Comparison of ENCODE assay signal across 10 mouse cellular contexts in the genomic region with DNA sequence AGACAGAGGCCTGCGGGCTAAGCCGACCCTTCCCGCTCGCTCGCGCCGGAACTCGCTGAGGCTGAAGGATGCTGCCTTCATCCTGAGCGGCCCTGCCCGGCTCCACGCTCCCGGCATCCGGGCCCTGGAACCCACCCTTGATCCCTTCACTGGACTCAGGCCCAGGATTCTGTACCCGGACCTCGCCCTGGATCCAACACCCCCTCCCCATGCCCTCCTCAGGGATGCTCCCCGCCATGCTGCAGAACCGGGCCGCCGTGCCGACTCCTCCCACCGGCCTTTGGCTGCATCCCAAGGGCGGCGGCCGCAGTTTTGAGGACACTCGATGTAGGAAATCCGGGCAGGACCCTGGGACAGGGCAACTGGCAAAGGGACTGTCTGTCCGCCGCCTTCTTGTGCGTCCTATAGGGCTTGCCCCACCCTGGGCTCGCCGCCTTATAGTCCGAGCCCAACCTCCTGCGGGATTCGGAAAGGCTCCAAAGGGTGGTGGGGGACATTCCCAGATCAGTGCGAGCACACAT. TPM values are rescaled to one million over a fixed set of nuclear protein-coding genes. Genes with fewer than 3 reads are reported as not detected.
A peak's percentile ranks its signal among the peaks of the same experiment; 100 is the strongest.
DNase-seq lines count a peak whose midpoint lies in the region; ATAC-seq and TF ChIP-seq lines count a peak whose summit lies in the region.
"Had no signal": no experiment of that assay in that cellular context is flagged by ENCODE, and none has a peak within 500 bp of the region (broad histone marks: within the 10 kb centered on the region; RNA-seq: fewer than 3 reads in every experiment).

No protein-coding gene starts in this region.

- under 1% methylated on average over 35 of the region's 35 CpGs for WGBS in cerebellum, adult 2 months
- WGBS in forebrain, postnatal 0 days = 1% methylated on average over 35 of the region's 35 CpGs
- WGBS in hindbrain, embryonic 15.5 days = 0% methylated on average over 35 of the region's 35 CpGs
- under 1% methylated on average over 32 of the region's 35 CpGs for WGBS in limb, embryonic 13.5 days
- WGBS in midbrain, embryonic 15.5 days = under 1% methylated on average over 35 of the region's 35 CpGs

- H3K36me3 ChIP-seq in forebrain, postnatal 0 days (ENCODE audit: insufficient read depth) = peaks cover 2% of the 10 kb centered on the region
- no peaks in the 10 kb centered on the region; the same call in 1 of the 2 replicates for H3K36me3 ChIP-seq in hindbrain, embryonic 15.5 days
- no peaks in the 10 kb centered on the region for H3K36me3 ChIP-seq in limb, embryonic 13.5 days
- no peaks in the 10 kb centered on the region; the same call in 1 of the 2 replicates for H3K36me3 ChIP-seq in midbrain, embryonic 15.5 days (replicated peaks)

- no peaks in the 10 kb centered on the region for H3K9me3 ChIP-seq in forebrain, postnatal 0 days (ENCODE audit: low read length)
- H3K9me3 ChIP-seq in hindbrain, embryonic 15.5 days = no peaks in the 10 kb centered on the region
- H3K9me3 ChIP-seq in limb, embryonic 13.5 days = no peaks in the 10 kb centered on the region
- H3K9me3 ChIP-seq in midbrain, embryonic 15.5 days = no peaks in the 10 kb centered on the region

- peak overlapping the region; percentile 72 for H3K4me3 ChIP-seq in cerebellum, adult 2 months (replicated peaks; ENCODE audit: insufficient read depth, low read depth, low read length)
- peak overlapping the region; percentile 80 for H3K4me3 ChIP-seq in forebrain, postnatal 0 days (ENCODE audit: low read depth, low read length)
- H3K4me3 ChIP-seq in hindbrain, embryonic 15.5 days = peak overlapping the region; percentile 84
- H3K4me3 ChIP-seq in limb, embryonic 13.5 days = peak overlapping the region; percentile 65
- H3K4me3 ChIP-seq in midbrain, embryonic 15.5 days = peak overlapping the region; percentile 63

- H3K9ac ChIP-seq in forebrain, postnatal 0 days = peak overlapping the region; percentile 90
- peak overlapping the region; percentile 80 for H3K9ac ChIP-seq in hindbrain, embryonic 15.5 days
- peak overlapping the region; percentile 65 for H3K9ac ChIP-seq in limb, embryonic 13.5 days
- peak overlapping the region; percentile 62 for H3K9ac ChIP-seq in midbrain, embryonic 15.5 days

- no peaks in the 10 kb centered on the region for H3K27me3 ChIP-seq in cerebellum, adult 2 months (ENCODE audit: control insufficient read depth, insufficient read depth, low read length)
- H3K27me3 ChIP-seq in forebrain, postnatal 0 days (ENCODE audit: insufficient read depth, low read length) = no peaks in the 10 kb centered on the region
- peaks cover 2% of the 10 kb centered on the region; the same call in 1 of the 2 replicates for H3K27me3 ChIP-seq in hindbrain, embryonic 15.5 days
- peaks cover 42% of the 10 kb centered on the region for H3K27me3 ChIP-seq in limb, embryonic 13.5 days
- peaks cover 21% of the 10 kb centered on the region for H3K27me3 ChIP-seq in midbrain, embryonic 15.5 days (replicated peaks)

- no peak for TF ChIP-seq POLR2A in cerebellum, adult 2 months (IDR thresholded peaks at IDR 0.05; ENCODE audit: borderline replicate concordance, insufficient read depth, low read length)

- TF ChIP-seq CTCF in cerebellum, adult 2 months (IDR thresholded peaks at IDR 0.05; ENCODE audit: borderline replicate concordance, insufficient read depth, low read depth, low read length) = no peak
- TF ChIP-seq CTCF in forebrain, postnatal 0 days (IDR thresholded peaks at IDR 0.05; ENCODE audit: low read depth) = no peak

- DNase-seq in right cerebral cortex, adult 18-20 months = peak; percentile 39
- DNase-seq in right cerebral cortex, postnatal 36 days (ENCODE audit: low spot score in 2 of 2) = no peak
- DNase-seq in cerebellum, adult 2 months = peak; percentile 76 to 82
- DNase-seq in forebrain, postnatal 0 days = no peak
- DNase-seq in natural killer cell, adult 2 months (ENCODE audit: low spot score in 2 of 2) = no peak

- ATAC-seq in forebrain, postnatal 0 days = peak; percentile 55
- peak; percentile 65 for ATAC-seq in hindbrain, embryonic 15.5 days (ENCODE audit: low FRiP score, low read depth)
- ATAC-seq in limb, embryonic 13.5 days (ENCODE audit: low FRiP score, low read depth) = peak; percentile 51
- ATAC-seq in midbrain, embryonic 15.5 days (replicated peaks) = peak; percentile 75

- peak overlapping the region; percentile 83 for H3K4me2 ChIP-seq in forebrain, postnatal 0 days (ENCODE audit: low read depth)
- peak overlapping the region; percentile 96 for H3K4me2 ChIP-seq in hindbrain, embryonic 15.5 days
- H3K4me2 ChIP-seq in limb, embryonic 13.5 days (replicated peaks) = peak overlapping the region; percentile 97
- peak overlapping the region; percentile 94 for H3K4me2 ChIP-seq in midbrain, embryonic 15.5 days

- peaks cover 21% of the 10 kb centered on the region for H3K4me1 ChIP-seq in cerebellum, adult 2 months (ENCODE audit: control insufficient read depth, insufficient read depth, low read length)
- peaks cover 15% of the 10 kb centered on the region; the same call in 1 of the 2 replicates for H3K4me1 ChIP-seq in forebrain, postnatal 0 days (ENCODE audit: insufficient read depth)
- H3K4me1 ChIP-seq in hindbrain, embryonic 15.5 days (replicated peaks) = peaks cover 28% of the 10 kb centered on the region
- H3K4me1 ChIP-seq in limb, embryonic 13.5 days = peaks cover 19% of the 10 kb centered on the region
- H3K4me1 ChIP-seq in midbrain, embryonic 15.5 days = peaks cover 27% of the 10 kb centered on the region

- peak overlapping the region; percentile 75 for H3K27ac ChIP-seq in cerebellum, adult 2 months (ENCODE audit: insufficient read depth, low read length)
- H3K27ac ChIP-seq in forebrain, postnatal 0 days (ENCODE audit: low read depth, low read length) = peak overlapping the region; percentile 73
- H3K27ac ChIP-seq in hindbrain, embryonic 15.5 days (replicated peaks) = peak overlapping the region; percentile 82
- H3K27ac ChIP-seq in limb, embryonic 13.5 days = no peak overlapping the region
- H3K27ac ChIP-seq in midbrain, embryonic 15.5 days = peak overlapping the region; percentile 87

RNA-seq across cellular contexts. Expression of gene Acot7, which starts 0.5 kb away (rescaled TPM):
- 508 and 523 TPM in 2 replicates for polyA plus RNA-seq in cerebellum, adult 2 months (2012; rRNA removed)
- total RNA-seq in forebrain, postnatal 0 days (2014; rRNA removed) = 191 and 193 TPM in 2 replicates
- 411 and 466 TPM in 2 replicates for polyA plus RNA-seq in forebrain, postnatal 0 days (2015; fragmentation: Nextera tagmentation; extraction: Ambion mirVana)
- 427 and 433 TPM in 2 replicates for polyA plus RNA-seq in hindbrain, embryonic 15.5 days (2015; fragmentation: Nextera tagmentation; extraction: Ambion mirVana)
- 49.0 and 53.2 TPM in 2 replicates for polyA plus RNA-seq in limb, embryonic 13.5 days (2015; fragmentation: Nextera tagmentation; extraction: Ambion mirVana)
- 409 and 418 TPM in 2 replicates for polyA plus RNA-seq in midbrain, embryonic 15.5 days (2015; fragmentation: Nextera tagmentation; extraction: Ambion mirVana)

RNA-seq across cellular contexts. Expression of gene Hes2, which starts 19.7 kb away (rescaled TPM):
- polyA plus RNA-seq in cerebellum, adult 2 months (2012; rRNA removed) = not detected in 2 replicates
- total RNA-seq in forebrain, postnatal 0 days (2014; rRNA removed) = not detected in 2 replicates
- polyA plus RNA-seq in forebrain, postnatal 0 days (2015; fragmentation: Nextera tagmentation; extraction: Ambion mirVana) = not detected in 2 replicates
- polyA plus RNA-seq in hindbrain, embryonic 15.5 days (2015; fragmentation: Nextera tagmentation; extraction: Ambion mirVana) = not detected in 2 replicates
- not detected in 2 replicates for polyA plus RNA-seq in limb, embryonic 13.5 days (2015; fragmentation: Nextera tagmentation; extraction: Ambion mirVana)
- polyA plus RNA-seq in midbrain, embryonic 15.5 days (2015; fragmentation: Nextera tagmentation; extraction: Ambion mirVana) = not detected in 2 replicates
- total RNA-seq: adrenal gland, postnatal 4 days; left cerebral cortex, postnatal 14 days had no signal

RNA-seq across cellular contexts. Expression of gene Espn, which starts 26.2 kb away (rescaled TPM):
- polyA plus RNA-seq in cerebellum, adult 2 months (2012; rRNA removed) = 7.1 and 8.3 TPM in 2 replicates
- 0.08 and 0.71 TPM in 2 replicates for total RNA-seq in forebrain, postnatal 0 days (2014; rRNA removed)
- 0.50 and 0.69 TPM in 2 replicates for polyA plus RNA-seq in forebrain, postnatal 0 days (2015; fragmentation: Nextera tagmentation; extraction: Ambion mirVana)
- 0.29 and 0.31 TPM in 2 replicates for polyA plus RNA-seq in hindbrain, embryonic 15.5 days (2015; fragmentation: Nextera tagmentation; extraction: Ambion mirVana)
- 0.88 and 1.5 TPM in 2 replicates for polyA plus RNA-seq in limb, embryonic 13.5 days (2015; fragmentation: Nextera tagmentation; extraction: Ambion mirVana)
- polyA plus RNA-seq in midbrain, embryonic 15.5 days (2015; fragmentation: Nextera tagmentation; extraction: Ambion mirVana) = 0.13 and 0.19 TPM in 2 replicates

Comparison
In these comparisons a context has a peak if more than half of its experiments do, and no peak if none do; other contexts are left out.
1. DNase-seq: peak in right cerebral cortex, adult 18-20 months (single experiment) and cerebellum, adult 2 months (2 of 2); none in right cerebral cortex, postnatal 36 days (0 of 2), forebrain, postnatal 0 days (single experiment) and natural killer cell, adult 2 months (0 of 2).
2. Peak in every context shown above with its lines, with median percentiles within 50 percentile points of each other: H3K4me3 ChIP-seq, ATAC-seq, H3K4me2 ChIP-seq and H3K9ac ChIP-seq.